ENCODE assay signal across 8 mouse cellular contexts in the genomic region with DNA sequence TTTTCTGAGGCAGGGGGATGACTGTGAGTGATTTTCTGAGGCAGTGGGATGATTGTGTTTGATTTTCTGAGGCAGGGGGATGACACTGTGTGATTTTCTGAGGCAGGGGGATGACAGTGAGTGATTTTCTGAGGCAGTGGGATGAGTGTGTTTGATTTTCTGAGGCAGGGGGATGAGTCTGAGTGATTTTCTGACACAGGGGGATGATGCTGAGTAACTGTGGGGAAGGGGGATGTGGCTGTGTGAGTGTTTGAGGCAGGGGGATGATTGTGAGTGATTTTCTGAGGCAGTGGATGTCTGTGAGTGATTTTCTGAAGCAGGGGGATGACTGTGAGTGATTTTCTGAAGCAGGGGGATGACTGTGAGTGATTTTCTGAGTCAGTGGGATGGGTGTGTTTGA. TPM values are rescaled to one million over a fixed set of nuclear protein-coding genes. Genes with fewer than 3 reads are reported as not detected.
DNase-seq lines count a peak whose midpoint lies in the region; ATAC-seq and TF ChIP-seq lines count a peak whose summit lies in the region.
"Not testable (repeated sequence)": the region's sequence is repeated elsewhere in the genome, so short reads cannot be mapped to it uniquely, and the experiment has no call there.
"Had no signal": no experiment of that assay in that cellular context is flagged by ENCODE, and none has a peak within 500 bp of the region (broad histone marks: within the 10 kb centered on the region; RNA-seq: fewer than 3 reads in every experiment).

No protein-coding gene starts in this region.

- not testable (repeated sequence) for H3K4me1 ChIP-seq in ES-Bruce4 (ENCODE audit: control insufficient read depth, insufficient read depth, low read length); embryonic facial prominence, embryonic 14.5 days (ENCODE audit: control insufficient read depth, insufficient read depth, low read length); hindbrain, postnatal 0 days (ENCODE audit: insufficient read depth, low read length); liver, postnatal 0 days (ENCODE audit: insufficient read depth); neural tube, embryonic 11.5 days (ENCODE audit: control insufficient read depth, insufficient read depth, low read length)

- not testable (repeated sequence) for H3K4me3 ChIP-seq in ES-Bruce4 (ENCODE audit: low read depth, low read length); embryonic facial prominence, embryonic 14.5 days (ENCODE audit: low read depth, low read length); hindbrain, postnatal 0 days (ENCODE audit: low read length); liver, postnatal 0 days (ENCODE audit: low read depth, low read length); neural tube, embryonic 11.5 days (ENCODE audit: low read depth, low read length)

- not testable (repeated sequence) for ATAC-seq in embryonic facial prominence, embryonic 14.5 days (ENCODE audit: low read depth); hindbrain, postnatal 0 days; liver, postnatal 0 days; neural tube, embryonic 11.5 days (ENCODE audit: insufficient read depth, low FRiP score, low TSS enrichment)

- not testable (repeated sequence) for H3K9ac ChIP-seq in ES-Bruce4 (ENCODE audit: low read depth, poor library complexity, severe bottlenecking); embryonic facial prominence, embryonic 14.5 days (ENCODE audit: low read depth, low read length); hindbrain, postnatal 0 days (replicated peaks; ENCODE audit: low read length); liver, postnatal 0 days (replicated peaks); neural tube, embryonic 11.5 days (ENCODE audit: low read length)

- H3K36me3 ChIP-seq in ES-Bruce4 (ENCODE audit: control insufficient read depth, insufficient read depth, low read length, poor library complexity, severe bottlenecking); embryonic facial prominence, embryonic 14.5 days (ENCODE audit: control insufficient read depth, insufficient read depth, low read length); hindbrain, postnatal 0 days (ENCODE audit: insufficient read depth, low read length); liver, postnatal 0 days (replicated peaks; ENCODE audit: insufficient read depth, low read length); neural tube, embryonic 11.5 days (ENCODE audit: control insufficient read depth, insufficient read depth, low read length): not testable (repeated sequence)

- not testable (repeated sequence) for TF ChIP-seq CTCF in ES-Bruce4 (IDR thresholded peaks at IDR 0.05; ENCODE audit: low read depth, low read length); hindbrain, postnatal 0 days (IDR thresholded peaks at IDR 0.05; ENCODE audit: low read depth); liver, postnatal 0 days (IDR thresholded peaks at IDR 0.05; ENCODE audit: low read depth)

- not testable (repeated sequence) for H3K9me3 ChIP-seq in ES-Bruce4 (replicated peaks; ENCODE audit: control insufficient read depth, insufficient read depth, low read length, poor library complexity, severe bottlenecking); hindbrain, postnatal 0 days (ENCODE audit: low read length); liver, postnatal 0 days (ENCODE audit: low read length)
- peaks cover 24% of the 10 kb centered on the region for H3K9me3 ChIP-seq in embryonic facial prominence, embryonic 14.5 days (ENCODE audit: control insufficient read depth, low read length)
- H3K9me3 ChIP-seq in neural tube, embryonic 11.5 days (ENCODE audit: control insufficient read depth, low read length): peaks cover 16% of the 10 kb centered on the region

- H3K4me2 ChIP-seq in embryonic facial prominence, embryonic 14.5 days (ENCODE audit: low read depth, low read length); hindbrain, postnatal 0 days (ENCODE audit: low read depth, low read length); liver, postnatal 0 days (ENCODE audit: low read depth, low read length); neural tube, embryonic 11.5 days (ENCODE audit: low read depth): not testable (repeated sequence)

- H3K27ac ChIP-seq in ES-Bruce4 (ENCODE audit: insufficient read depth, low read length): peak overlapping the region; percentile 2; the same call in 1 of the 2 replicates
- not testable (repeated sequence) for H3K27ac ChIP-seq in embryonic facial prominence, embryonic 14.5 days (replicated peaks; ENCODE audit: low read depth, low read length); hindbrain, postnatal 0 days; liver, postnatal 0 days (ENCODE audit: low read depth); neural tube, embryonic 11.5 days (ENCODE audit: low read depth, low read length)

- DNase-seq in c-Kit-negative CD71-positive TER-119-positive erythroid progenitor cells, embryonic 14.5 days (ENCODE audit: low read depth, low spot score): peak; percentile 71
- peak; percentile 34 for DNase-seq in embryonic facial prominence, embryonic 14.5 days (ENCODE audit: low spot score)
- peak; percentile 55 for DNase-seq in hindbrain, postnatal 0 days (ENCODE audit: low spot score)
- peak; percentile 52 for DNase-seq in liver, postnatal 0 days
- peak; percentile 18 for DNase-seq in neural tube, embryonic 11.5 days (ENCODE audit: low spot score)
- peak; percentile 36 to 79 for DNase-seq in spleen, postnatal 4 days (ENCODE audit: low spot score in 2 of 2)

- not testable (repeated sequence) for H3K27me3 ChIP-seq in ES-Bruce4 (ENCODE audit: control insufficient read depth, insufficient read depth, low read length, poor library complexity, severe bottlenecking); embryonic facial prominence, embryonic 14.5 days (replicated peaks; ENCODE audit: control insufficient read depth, insufficient read depth, low read length); hindbrain, postnatal 0 days (ENCODE audit: insufficient read depth, low read length); liver, postnatal 0 days (ENCODE audit: insufficient read depth, low read length); neural tube, embryonic 11.5 days (ENCODE audit: control insufficient read depth, insufficient read depth, low read length)

- not testable (repeated sequence) for TF ChIP-seq POLR2A in ES-Bruce4 (IDR thresholded peaks at IDR 0.05; ENCODE audit: insufficient read depth, low read length)

- not testable (repeated sequence) for TF ChIP-seq EP300 in ES-Bruce4 (IDR thresholded peaks at IDR 0.05; ENCODE audit: insufficient read depth, low read depth, low read length); liver, postnatal 0 days (IDR thresholded peaks at IDR 0.05; ENCODE audit: low read depth)

RNA-seq across cellular contexts. Expression of a gene that starts 25.2 kb away (rescaled TPM):
- 0.75 and 0.94 TPM in 2 replicates for polyA plus RNA-seq in ES-Bruce4 (2011; ENCODE audit: insufficient read depth, insufficient read length, low read depth, missing spikeins)
- 0.07 TPM in 1 of 2 replicates, not detected in the other for polyA plus RNA-seq in embryonic facial prominence, embryonic 14.5 days (2014; fragmentation: Nextera tagmentation; extraction: Ambion mirVana)
- total RNA-seq in hindbrain, postnatal 0 days (2014; rRNA removed): 2.2 and 2.4 TPM in 2 replicates
- 0.33 and 0.57 TPM in 2 replicates for polyA plus RNA-seq in hindbrain, postnatal 0 days (2015; fragmentation: Nextera tagmentation; extraction: Ambion mirVana)
- polyA plus RNA-seq in liver, postnatal 0 days (2015; fragmentation: Nextera tagmentation; extraction: Ambion mirVana): not detected in 2 replicates
- polyA plus RNA-seq in neural tube, embryonic 11.5 days (2014; fragmentation: Nextera tagmentation; extraction: Ambion mirVana): not detected in 2 replicates
- polyA plus RNA-seq: liver, embryonic 16.5 days had no signal

Comparison
In these comparisons a context has a peak if more than half of its experiments do, and no peak if none do; other contexts are left out.
1. DNase-seq: peak in every context shown above with its lines; median percentile 71 in c-Kit-negative CD71-positive TER-119-positive erythroid progenitor cells, embryonic 14.5 days; 58 in spleen, postnatal 4 days; 55 in hindbrain, postnatal 0 days; 52 in liver, postnatal 0 days; 34 in embryonic facial prominence, embryonic 14.5 days; 18 in neural tube, embryonic 11.5 days.